Mouse (Mus musculus) intestine, embryonic 16.5 days (tissue): ENCODE results near the gene Pten. TPM values are rescaled to one million over a fixed set of nuclear protein-coding genes. Genes with fewer than 3 reads are reported as not detected.

Experiments used
- ATAC-seq: fragments of 200-750 bp; cut with Nextera tagmentation; 2 replicates; pipeline ENCODE4 v1.8.0; 2017; ENCODE audit warnings: moderate TSS enrichment, moderate library complexity
- H3K27ac ChIP-seq: fragments of 300-500 bp; sonication (generic); 2 replicates; pipeline ENCODE4 v1.5.1; 2014; ENCODE audit warnings: mild to moderate bottlenecking, low read length
- H3K27me3 ChIP-seq: fragments of 300-500 bp; sonication (generic); replicated peaks from 2 replicates; pipeline ENCODE4 v1.6.1; 2014; ENCODE audit warnings: low read length, control low read depth, mixed read lengths; ENCODE audit not compliant: control insufficient read depth, insufficient read depth
- H3K36me3 ChIP-seq: fragments of 300-500 bp; sonication (generic); 2 replicates; pipeline ENCODE4 v1.6.1; 2014; ENCODE audit warnings: low read length, control low read depth; ENCODE audit not compliant: control insufficient read depth, insufficient read depth
- H3K4me1 ChIP-seq: fragments of 300-500 bp; sonication (generic); 2 replicates; pipeline ENCODE4 v1.6.1; 2014; ENCODE audit warnings: low read length, control low read depth, mixed read lengths; ENCODE audit not compliant: control insufficient read depth, insufficient read depth
- H3K4me2 ChIP-seq: fragments of 300-500 bp; sonication (generic); 2 replicates; pipeline ENCODE4 v1.6.1; 2014; ENCODE audit warnings: low read depth, low read length, control low read depth
- H3K4me3 ChIP-seq: fragments of 300-500 bp; sonication (generic); 2 replicates; pipeline ENCODE4 v1.5.1; 2014; ENCODE audit warnings: mild to moderate bottlenecking, low read length
- H3K9ac ChIP-seq: fragments of 300-500 bp; sonication (generic); 2 replicates; pipeline ENCODE4 v1.6.1; 2014; ENCODE audit warnings: low read depth, low read length
- H3K9me3 ChIP-seq: fragments of 300-500 bp; sonication (generic); 2 replicates; pipeline ENCODE4 v1.6.1; 2016; ENCODE audit warnings: low read length, control low read depth; ENCODE audit not compliant: control insufficient read depth
- WGBS: fragments of 180-500 bp; shearing (Covaris S2); extraction: QIAGEN DNeasy Blood & Tissue Kit; methylation state at CpG from one replicate; pipeline ENCODE4 v1.1.7; 2014; 5-methylcytosine and 5-hydroxymethylcytosine counted together
- polyA plus RNA-seq: library from polyadenylated mRNA; unstranded; fragments of >200 nt; fragmentation: Nextera tagmentation; extraction: Ambion mirVana; gene quantifications from 2 replicates; pipeline ENCODE4 v1.2.1, GENCODE M21; 2015

The Pten gene
- polyA plus RNA-seq, 1 experiment from 2014 or later: 7.1 TPM

GRCm38 (mm10) chr19:32826616-32827015 lies 69.3 kb downstream of the Pten start:
- no peak overlapping the region for H3K4me2 ChIP-seq
- WGBS: 45% methylated on average over 4 of the region's 4 CpGs
- no peaks in the 10 kb centered on the region for H3K9me3 ChIP-seq

GRCm38 (mm10) chr19:32829871-32830270 lies 72.6 kb downstream of the Pten start:
- H3K4me1 ChIP-seq: peaks cover 3% of the 10 kb centered on the region; the same call in 1 of the 2 replicates
- no peaks in the 10 kb centered on the region for H3K36me3 ChIP-seq
- ATAC-seq: no peak
- no peak overlapping the region for H3K27ac ChIP-seq
- H3K4me3 ChIP-seq: no peak overlapping the region
- no peaks in the 10 kb centered on the region for H3K9me3 ChIP-seq
- H3K27me3 ChIP-seq: no peaks in the 10 kb centered on the region
- no peak overlapping the region for H3K9ac ChIP-seq
- 95% methylated on average over 2 of the region's 2 CpGs for WGBS
- H3K4me2 ChIP-seq: no peak overlapping the region

More at GRCm38 (mm10) chr19:32826616-32827015, 69.3 kb downstream of the Pten start:
- peaks cover 6% of the 10 kb centered on the region; the same call in 1 of the 2 replicates for H3K4me1 ChIP-seq
- no peaks in the 10 kb centered on the region for H3K36me3 ChIP-seq
- no peak overlapping the region for H3K27ac ChIP-seq
- H3K9ac ChIP-seq: no peak overlapping the region
- no peak for ATAC-seq
- no peaks in the 10 kb centered on the region for H3K27me3 ChIP-seq
- no peak overlapping the region for H3K4me3 ChIP-seq

- H3K36me3 ChIP-seq: no peaks in the 10 kb centered on the region
- H3K9ac ChIP-seq: no peak overlapping the region
- WGBS: 91% methylated on average over 4 of the region's 4 CpGs
- ATAC-seq: no peak
- no peak overlapping the region for H3K4me2 ChIP-seq
- no peaks in the 10 kb centered on the region for H3K9me3 ChIP-seq
- no peak overlapping the region for H3K27ac ChIP-seq
- no peak overlapping the region for H3K4me3 ChIP-seq
- no peaks in the 10 kb centered on the region for H3K27me3 ChIP-seq
- H3K4me1 ChIP-seq: peaks cover 3% of the 10 kb centered on the region; the same call in 1 of the 2 replicates
Measured at GRCm38 (mm10) chr19:32831286-32831685, 74.0 kb downstream of the Pten start.

GRCm38 (mm10) chr19:32840491-32840890 lies 83.2 kb downstream of the Pten start:
- no peak overlapping the region for H3K4me2 ChIP-seq
- no peak for ATAC-seq
- H3K4me3 ChIP-seq: no peak overlapping the region
- H3K27me3 ChIP-seq: no peaks in the 10 kb centered on the region
- 92% methylated on average over 6 of the region's 6 CpGs for WGBS
- no peaks in the 10 kb centered on the region for H3K4me1 ChIP-seq
- H3K9me3 ChIP-seq: no peaks in the 10 kb centered on the region
- H3K27ac ChIP-seq: no peak overlapping the region
- no peak overlapping the region for H3K9ac ChIP-seq
- H3K36me3 ChIP-seq: no peaks in the 10 kb centered on the region

GRCm38 (mm10) chr19:32844486-32844885 lies 87.2 kb downstream of the Pten start:
- Histone ChIP-seq H3K4me3 (no peak overlapping the region), H3K27ac (no peak overlapping the region), H3K4me2 (no peak overlapping the region), H3K4me1 (no peaks in the 10 kb centered on the region), H3K36me3 (no peaks in the 10 kb centered on the region), H3K9ac (no peak overlapping the region), H3K27me3 (no peaks in the 10 kb centered on the region), H3K9me3 (no peaks in the 10 kb centered on the region)
- no peak for ATAC-seq
- 70% methylated on average over 5 of the region's 5 CpGs for WGBS

GRCm38 (mm10) chr19:32848041-32848440 lies 90.7 kb downstream of the Pten start:
- no peak overlapping the region for H3K4me2 ChIP-seq
- no peak overlapping the region for H3K9ac ChIP-seq
- H3K4me1 ChIP-seq: no peaks in the 10 kb centered on the region
- H3K27ac ChIP-seq: no peak overlapping the region
- WGBS: 73% methylated on average over 3 of the region's 3 CpGs
- 0 out of 2 replicates have a peak, but pooled peaks have one; percentile 40 for ATAC-seq
- H3K36me3 ChIP-seq: no peaks in the 10 kb centered on the region
- no peaks in the 10 kb centered on the region for H3K9me3 ChIP-seq
- no peaks in the 10 kb centered on the region for H3K27me3 ChIP-seq
- no peak overlapping the region for H3K4me3 ChIP-seq

GRCm38 (mm10) chr19:32852306-32852705 lies 95.0 kb downstream of the Pten start:
- Histone ChIP-seq H3K4me3 (no peak overlapping the region), H3K4me2 (no peak overlapping the region), H3K27ac (no peak overlapping the region), H3K4me1 (no peaks in the 10 kb centered on the region), H3K9ac (no peak overlapping the region), H3K9me3 (no peaks in the 10 kb centered on the region), H3K36me3 (no peaks in the 10 kb centered on the region), H3K27me3 (no peaks in the 10 kb centered on the region)
- ATAC-seq: no peak
- 71% methylated on average over 3 of the region's 3 CpGs for whole genome bisulfite sequencing

GRCm38 (mm10) chr19:32861675-32862575 lies 104.6 kb downstream of the Pten start:
- H3K27me3 ChIP-seq: no peaks in the 10 kb centered on the region
- no peak overlapping the region for H3K4me3 ChIP-seq
- no peak overlapping the region for H3K9ac ChIP-seq
- H3K36me3 ChIP-seq: no peaks in the 10 kb centered on the region
- peak; percentile 55 for ATAC-seq
- 55% methylated on average over 12 of the region's 12 CpGs for WGBS
- no peaks in the 10 kb centered on the region for H3K9me3 ChIP-seq
- no peak overlapping the region for H3K27ac ChIP-seq
- H3K4me2 ChIP-seq: no peak overlapping the region
- peaks cover 7% of the 10 kb centered on the region for H3K4me1 ChIP-seq

- Histone ChIP-seq H3K9ac (no peak overlapping the region), H3K9me3 (no peaks in the 10 kb centered on the region), H3K4me1 (peaks cover 8% of the 10 kb centered on the region), H3K36me3 (no peaks in the 10 kb centered on the region), H3K27ac (no peak overlapping the region), H3K27me3 (no peaks in the 10 kb centered on the region), H3K4me3 (no peak overlapping the region), H3K4me2 (peak overlapping the region; percentile 9; the same call in 1 of the 2 replicates)
- 23% methylated on average over 13 of the region's 13 CpGs for WGBS
- no peak for ATAC-seq
Measured at GRCm38 (mm10) chr19:32866765-32867164, 109.5 kb downstream of the Pten start.
